Mouse (Mus musculus): ENCODE data around the gene Gm6685.
A peak's percentile ranks its signal among the peaks of the same experiment; 100 is the strongest.
"Not testable (repeated sequence)": the region's sequence is repeated elsewhere in the genome, so short reads cannot be mapped to it uniquely, and the experiment has no call there.

Gm6685 gene

GRCm38 (mm10) chr11:28339224-28340150 is at the start of gene Gm6685:
Gene Gm6685 (minus strand): TSS chr11:28339867.
- peak in 1 of 2 experiments; percentile 2 for DNase-seq

- DNase-seq = no peak
These were observed 36.2 kb upstream of the Gm6685 start for GRCm38 (mm10) chr11:28375891-28376290.

- DNase-seq = no peak
These were observed 35.0 kb upstream of the Gm6685 start for GRCm38 (mm10) chr11:28374636-28375035.

- not testable (repeated sequence) for DNase-seq
These were observed 31.7 kb upstream of the Gm6685 start for GRCm38 (mm10) chr11:28371381-28371780.

- no peak for DNase-seq
These were observed 26.2 kb upstream of the Gm6685 start for GRCm38 (mm10) chr11:28365929-28366244.

- peak; percentile 65 to 85 for DNase-seq
These were observed 25.7 kb upstream of the Gm6685 start for GRCm38 (mm10) chr11:28365209-28365928.

GRCm38 (mm10) chr11:28343465-28343864 is 3.8 kb upstream of the Gm6685 start:
- DNase-seq = no peak

- no peak for DNase-seq
These were observed 2.2 kb upstream of the Gm6685 start for GRCm38 (mm10) chr11:28341887-28342286.

GRCm38 (mm10) chr11:28327878-28328277 is 11.8 kb downstream of the Gm6685 start:
- no peak for DNase-seq

GRCm38 (mm10) chr11:28313396-28313795 is 26.3 kb downstream of the Gm6685 start:
- DNase-seq = no peak

GRCm38 (mm10) chr11:28307723-28308122 is 31.9 kb downstream of the Gm6685 start:
- no peak for DNase-seq

GRCm38 (mm10) chr11:28290440-28290839 is 49.2 kb downstream of the Gm6685 start:
- DNase-seq = no peak
